Mouse (Mus musculus): ENCODE measurements at regions not wholly inside any gene's neighbourhood (a gene's known extent, or its start where the extent isn't known, plus 50 kb on each side); places are given as distances from the start of the nearest gene placed in this dataset.

- Histone ChIP-seq H3K27me3 (replicated peaks; ENCODE audit: control insufficient read depth, insufficient read depth, low read length) (no peaks in the 10 kb centered on the region), H3K27ac (ENCODE audit: insufficient read depth, low read depth, low read length) (no peak overlapping the region), H3K36me3 (ENCODE audit: control insufficient read depth, insufficient read depth, low read length) (no peaks in the 10 kb centered on the region), H3K4me1 (ENCODE audit: control insufficient read depth, insufficient read depth, low read length) (no peaks in the 10 kb centered on the region), H3K4me3 (ENCODE audit: insufficient read depth, low read depth, low read length) (no peak overlapping the region)
- TF ChIP-seq CTCF (conservative IDR thresholded peaks at IDR 0.05; ENCODE audit: insufficient read depth, insufficient read length, low read depth, low read length) (no peak), POLR2A (IDR thresholded peaks at IDR 0.05; ENCODE audit: low read depth, low read length) (no peak)
- 36% methylated on average over 9 of the region's 9 CpGs for WGBS
- peak; percentile 37 for DNase-seq
Measured at GRCm38 (mm10) chr9:25400647-25401335, 80.6 kb upstream of the Eepd1 start.

- TF ChIP-seq CTCF (conservative IDR thresholded peaks at IDR 0.05; ENCODE audit: insufficient read depth, insufficient read length, low read depth, low read length) (no peak), POLR2A (IDR thresholded peaks at IDR 0.05; ENCODE audit: low read depth, low read length) (no peak)
- 58% methylated on average over 4 of the region's 4 CpGs for WGBS
- Histone ChIP-seq H3K36me3 (ENCODE audit: control insufficient read depth, insufficient read depth, low read length) (no peaks in the 10 kb centered on the region), H3K4me1 (ENCODE audit: control insufficient read depth, insufficient read depth, low read length) (no peaks in the 10 kb centered on the region), H3K27ac (ENCODE audit: insufficient read depth, low read depth, low read length) (no peak overlapping the region), H3K27me3 (replicated peaks; ENCODE audit: control insufficient read depth, insufficient read depth, low read length) (no peaks in the 10 kb centered on the region), H3K4me3 (ENCODE audit: insufficient read depth, low read depth, low read length) (no peak overlapping the region)
- no peak for DNase-seq
Measured at GRCm38 (mm10) chr9:25405848-25406247, 75.5 kb upstream of the Eepd1 start.

- no peaks in the 10 kb centered on the region for H3K4me1 ChIP-seq (ENCODE audit: control insufficient read depth, insufficient read depth, low read length)
- H3K27ac ChIP-seq (ENCODE audit: insufficient read depth, low read depth, low read length) = no peak overlapping the region
- no peak for TF ChIP-seq POLR2A (IDR thresholded peaks at IDR 0.05; ENCODE audit: low read depth, low read length)
- WGBS = 90% methylated on average over 3 of the region's 3 CpGs
- H3K4me3 ChIP-seq (ENCODE audit: insufficient read depth, low read depth, low read length) = no peak overlapping the region
- H3K27me3 ChIP-seq (replicated peaks; ENCODE audit: control insufficient read depth, insufficient read depth, low read length) = no peaks in the 10 kb centered on the region
- no peak for DNase-seq
- H3K36me3 ChIP-seq (ENCODE audit: control insufficient read depth, insufficient read depth, low read length) = no peaks in the 10 kb centered on the region
Measured at GRCm38 (mm10) chr9:25408518-25408917, 72.8 kb upstream of the Eepd1 start.

GRCm38 (mm10) chr9:25409729-25410128, 71.6 kb upstream of the Eepd1 start:
- Histone ChIP-seq H3K36me3 (ENCODE audit: control insufficient read depth, insufficient read depth, low read length) (no peaks in the 10 kb centered on the region), H3K4me3 (ENCODE audit: insufficient read depth, low read depth, low read length) (no peak overlapping the region), H3K4me1 (ENCODE audit: control insufficient read depth, insufficient read depth, low read length) (no peaks in the 10 kb centered on the region), H3K27me3 (replicated peaks; ENCODE audit: control insufficient read depth, insufficient read depth, low read length) (no peaks in the 10 kb centered on the region), H3K27ac (ENCODE audit: insufficient read depth, low read depth, low read length) (no peak overlapping the region)
- DNase-seq = no peak
- WGBS = 67% methylated on average over 5 of the region's 5 CpGs
- TF ChIP-seq POLR2A (IDR thresholded peaks at IDR 0.05; ENCODE audit: low read depth, low read length) (no peak), CTCF (conservative IDR thresholded peaks at IDR 0.05; ENCODE audit: insufficient read depth, insufficient read length, low read depth, low read length) (no peak)

GRCm38 (mm10) chr9:25413873-25414272, 67.5 kb upstream of the Eepd1 start:
- DNase-seq = no peak
- WGBS = 75% methylated on average over 3 of the region's 3 CpGs
- H3K27ac ChIP-seq (ENCODE audit: insufficient read depth, low read depth, low read length) = no peak overlapping the region
- no peaks in the 10 kb centered on the region for H3K4me1 ChIP-seq (ENCODE audit: control insufficient read depth, insufficient read depth, low read length)
- TF ChIP-seq POLR2A (IDR thresholded peaks at IDR 0.05; ENCODE audit: low read depth, low read length) = no peak
- no peak for TF ChIP-seq CTCF (conservative IDR thresholded peaks at IDR 0.05; ENCODE audit: insufficient read depth, insufficient read length, low read depth, low read length)
- H3K36me3 ChIP-seq (ENCODE audit: control insufficient read depth, insufficient read depth, low read length) = no peaks in the 10 kb centered on the region
- H3K27me3 ChIP-seq (replicated peaks; ENCODE audit: control insufficient read depth, insufficient read depth, low read length) = no peaks in the 10 kb centered on the region
- no peak overlapping the region for H3K4me3 ChIP-seq (ENCODE audit: insufficient read depth, low read depth, low read length)

- Histone ChIP-seq H3K36me3 (ENCODE audit: control insufficient read depth, insufficient read depth, low read length) (no peaks in the 10 kb centered on the region), H3K27ac (ENCODE audit: insufficient read depth, low read depth, low read length) (no peak overlapping the region), H3K4me1 (ENCODE audit: control insufficient read depth, insufficient read depth, low read length) (no peaks in the 10 kb centered on the region), H3K27me3 (replicated peaks; ENCODE audit: control insufficient read depth, insufficient read depth, low read length) (no peaks in the 10 kb centered on the region), H3K4me3 (ENCODE audit: insufficient read depth, low read depth, low read length) (no peak overlapping the region)
- TF ChIP-seq POLR2A (IDR thresholded peaks at IDR 0.05; ENCODE audit: low read depth, low read length) = no peak
- no peak for TF ChIP-seq CTCF (conservative IDR thresholded peaks at IDR 0.05; ENCODE audit: insufficient read depth, insufficient read length, low read depth, low read length)
- 32% methylated on average over 2 of the region's 2 CpGs for WGBS
- DNase-seq = no peak
Measured at GRCm38 (mm10) chr9:25414315-25414714, 67.0 kb upstream of the Eepd1 start.

GRCm38 (mm10) chr9:25426941-25427340, 54.4 kb upstream of the Eepd1 start:
- no peak overlapping the region for H3K4me3 ChIP-seq (ENCODE audit: insufficient read depth, low read depth, low read length)

More at GRCm38 (mm10) chr9:25426941-25427340, 54.4 kb upstream of the Eepd1 start:
- no peak overlapping the region for H3K27ac ChIP-seq (ENCODE audit: insufficient read depth, low read depth, low read length)
- H3K36me3 ChIP-seq (ENCODE audit: control insufficient read depth, insufficient read depth, low read length) = no peaks in the 10 kb centered on the region
- DNase-seq = no peak
- no peaks in the 10 kb centered on the region for H3K27me3 ChIP-seq (replicated peaks; ENCODE audit: control insufficient read depth, insufficient read depth, low read length)
- no peaks in the 10 kb centered on the region for H3K4me1 ChIP-seq (ENCODE audit: control insufficient read depth, insufficient read depth, low read length)
- no peak for TF ChIP-seq CTCF (conservative IDR thresholded peaks at IDR 0.05; ENCODE audit: insufficient read depth, insufficient read length, low read depth, low read length)
- no peak for TF ChIP-seq POLR2A (IDR thresholded peaks at IDR 0.05; ENCODE audit: low read depth, low read length)
- WGBS = 79% methylated on average over 1 of the region's 1 CpGs

Data from kidney, adult 2 months (tissue).